Mouse (Mus musculus) neural tube, embryonic 15.5 days (tissue): ENCODE measurements around the gene Pcgf5. TPM values are rescaled to one million over a fixed set of nuclear protein-coding genes. Genes with fewer than 3 reads are reported as not detected.
"Not testable (repeated sequence)": the region's sequence is repeated elsewhere in the genome, so short reads cannot be mapped to it uniquely, and the experiment has no call there.

Experiments used
- ATAC-seq: fragments of 200-750 bp; cut with Nextera tagmentation; 2 replicates; pipeline ENCODE4 v1.8.0; 2017; ENCODE audit warnings: mild to moderate bottlenecking, moderate TSS enrichment, moderate library complexity; ENCODE audit not compliant: low FRiP score
- H3K27ac ChIP-seq: fragments of 300-500 bp; sonication (generic); replicated peaks from 2 replicates; pipeline ENCODE4 v1.5.1; 2015; ENCODE audit warnings: mild to moderate bottlenecking, inconsistent platforms
- H3K27me3 ChIP-seq: fragments of 300-500 bp; sonication (generic); replicated peaks from 2 replicates; pipeline ENCODE4 v1.6.1; 2015; ENCODE audit warnings: inconsistent platforms
- H3K36me3 ChIP-seq: fragments of 300-500 bp; sonication (generic); 2 replicates; pipeline ENCODE4 v1.6.1; 2015; ENCODE audit warnings: inconsistent platforms
- H3K4me1 ChIP-seq: fragments of 300-500 bp; sonication (generic); 2 replicates; pipeline ENCODE4 v1.6.1; 2015; ENCODE audit warnings: inconsistent platforms
- H3K4me2 ChIP-seq: fragments of 300-500 bp; sonication (generic); 2 replicates; pipeline ENCODE4 v1.6.1; 2015; ENCODE audit warnings: inconsistent platforms, mild to moderate bottlenecking, moderate library complexity
- H3K4me3 ChIP-seq: fragments of 300-500 bp; sonication (generic); replicated peaks from 2 replicates; pipeline ENCODE4 v1.5.1; 2015; ENCODE audit warnings: mild to moderate bottlenecking, inconsistent platforms
- H3K9ac ChIP-seq: fragments of 300-500 bp; sonication (generic); replicated peaks from 2 replicates; pipeline ENCODE4 v1.6.1; 2015; ENCODE audit warnings: mild to moderate bottlenecking, inconsistent platforms
- H3K9me3 ChIP-seq: fragments of 300-500 bp; sonication (generic); replicated peaks from 2 replicates; pipeline ENCODE4 v1.6.1; 2016; ENCODE audit warnings: inconsistent platforms
- WGBS: fragments of 180-500 bp; shearing (Covaris S2); methylation state at CpG from one replicate; pipeline ENCODE4 v1.1.7; 2015; ENCODE audit warnings: mixed read lengths; 5-methylcytosine and 5-hydroxymethylcytosine counted together
- polyA plus RNA-seq: library from polyadenylated mRNA; unstranded; fragments of >200 nt; fragmentation: Nextera tagmentation; extraction: Ambion mirVana; gene quantifications from 2 replicates; pipeline ENCODE4 v1.2.1, GENCODE M21; 2015

Pcgf5 gene
- polyA plus RNA-seq, 1 experiment from 2014 or later: 6.0 TPM

GRCm38 (mm10) chr19:36450997-36451608 is 103.0 kb downstream of the Pcgf5 start:
- no peaks in the 10 kb centered on the region for H3K27me3 ChIP-seq
- no peaks in the 10 kb centered on the region for H3K4me1 ChIP-seq
- H3K36me3 ChIP-seq: no peaks in the 10 kb centered on the region
- WGBS: 94% methylated on average over 3 of the region's 3 CpGs
- no peak for ATAC-seq
- H3K27ac ChIP-seq: no peak overlapping the region
- H3K9ac ChIP-seq: no peak overlapping the region
- no peak overlapping the region for H3K4me3 ChIP-seq
- no peak overlapping the region for H3K4me2 ChIP-seq
- H3K9me3 ChIP-seq: no peaks in the 10 kb centered on the region

DNA sequence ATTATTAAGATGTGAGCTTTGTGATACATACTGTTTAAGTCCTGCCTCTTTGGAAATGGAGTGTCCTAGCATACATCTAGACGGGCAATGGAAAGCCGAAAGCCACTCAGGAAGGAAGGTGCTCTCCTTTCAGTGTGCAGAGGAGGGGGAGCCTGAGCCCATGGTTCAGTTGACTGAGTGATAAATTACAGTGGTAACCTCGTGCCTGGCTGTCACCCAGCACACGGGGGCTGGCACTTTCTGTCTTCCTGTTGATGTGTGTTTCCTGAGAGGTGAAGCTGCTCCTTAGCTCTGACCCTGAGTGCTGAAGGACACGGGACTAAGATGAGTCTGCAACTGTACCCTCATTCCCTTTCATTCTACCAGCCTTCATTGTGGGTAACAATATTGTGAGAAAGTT is 103.6 kb downstream of the Pcgf5 start:
- H3K4me3 ChIP-seq: no peak overlapping the region
- no peaks in the 10 kb centered on the region for H3K9me3 ChIP-seq
- H3K4me2 ChIP-seq: no peak overlapping the region
- no peak overlapping the region for H3K27ac ChIP-seq
- H3K4me1 ChIP-seq: no peaks in the 10 kb centered on the region
- no peak overlapping the region for H3K9ac ChIP-seq
- no peaks in the 10 kb centered on the region for H3K36me3 ChIP-seq
- no peaks in the 10 kb centered on the region for H3K27me3 ChIP-seq
- 46% methylated on average over 5 of the region's 5 CpGs for WGBS
- no peak for ATAC-seq

GRCm38 (mm10) chr19:36452210-36452609 is 104.1 kb downstream of the Pcgf5 start:
- not testable (repeated sequence) for H3K4me2 ChIP-seq, H3K27ac ChIP-seq, H3K9me3 ChIP-seq, ATAC-seq, H3K36me3 ChIP-seq, H3K9ac ChIP-seq, H3K4me3 ChIP-seq, H3K4me1 ChIP-seq, H3K27me3 ChIP-seq
- WGBS: 75% methylated on average over 3 of the region's 3 CpGs

GRCm38 (mm10) chr19:36453451-36453850 is 105.3 kb downstream of the Pcgf5 start:
- 94% methylated on average over 4 of the region's 4 CpGs for WGBS

GRCm38 (mm10) chr19:36470106-36470505 is 122.0 kb downstream of the Pcgf5 start:
- Histone ChIP-seq H3K4me3 (no peak overlapping the region), H3K4me2 (no peak overlapping the region), H3K27ac (no peak overlapping the region), H3K9me3 (no peaks in the 10 kb centered on the region), H3K4me1 (no peaks in the 10 kb centered on the region), H3K27me3 (no peaks in the 10 kb centered on the region), H3K36me3 (no peaks in the 10 kb centered on the region), H3K9ac (no peak overlapping the region)
- ATAC-seq: no peak
- WGBS: 11% methylated on average over 6 of the region's 6 CpGs

More at GRCm38 (mm10) chr19:36453451-36453850, 105.3 kb downstream of the Pcgf5 start:
- Histone ChIP-seq H3K9me3 (no peaks in the 10 kb centered on the region), H3K27ac (no peak overlapping the region), H3K36me3 (no peaks in the 10 kb centered on the region), H3K4me3 (no peak overlapping the region), H3K4me1 (no peaks in the 10 kb centered on the region), H3K9ac (no peak overlapping the region), H3K4me2 (no peak overlapping the region), H3K27me3 (no peaks in the 10 kb centered on the region)
- ATAC-seq: no peak

DNA sequence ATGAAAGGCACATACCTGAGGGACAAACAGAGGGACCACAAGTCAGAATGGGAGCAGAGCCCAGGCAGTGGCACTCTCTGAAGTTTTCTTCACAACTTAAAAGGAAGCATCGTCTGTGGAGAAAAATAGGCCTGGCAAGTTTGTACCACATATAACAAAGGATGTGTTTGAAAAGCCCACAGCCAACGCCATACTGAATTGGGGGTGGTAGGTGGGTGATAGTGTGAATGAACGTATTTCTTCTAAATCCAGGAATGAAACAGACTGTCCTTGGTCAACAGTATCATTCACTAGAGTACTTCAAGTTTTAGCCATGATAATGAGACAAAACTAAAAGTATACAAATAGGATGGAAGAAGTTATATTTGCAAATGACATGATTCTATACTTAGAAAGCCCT is 123.2 kb downstream of the Pcgf5 start:
- Histone ChIP-seq H3K36me3 (no peaks in the 10 kb centered on the region), H3K27me3 (no peaks in the 10 kb centered on the region), H3K27ac (no peak overlapping the region), H3K4me2 (no peak overlapping the region), H3K4me3 (no peak overlapping the region), H3K4me1 (no peaks in the 10 kb centered on the region), H3K9me3 (no peaks in the 10 kb centered on the region), H3K9ac (no peak overlapping the region)
- WGBS: 82% methylated on average over 3 of the region's 3 CpGs
- ATAC-seq: no peak

GRCm38 (mm10) chr19:36476596-36476995 is 128.5 kb downstream of the Pcgf5 start:
- Histone ChIP-seq H3K4me3 (no peak overlapping the region), H3K27me3 (no peaks in the 10 kb centered on the region), H3K4me2 (no peak overlapping the region), H3K9ac (no peak overlapping the region), H3K36me3 (no peaks in the 10 kb centered on the region), H3K4me1 (no peaks in the 10 kb centered on the region), H3K27ac (no peak overlapping the region), H3K9me3 (no peaks in the 10 kb centered on the region)
- 92% methylated on average over 4 of the region's 4 CpGs for WGBS
- no peak for ATAC-seq

DNA sequence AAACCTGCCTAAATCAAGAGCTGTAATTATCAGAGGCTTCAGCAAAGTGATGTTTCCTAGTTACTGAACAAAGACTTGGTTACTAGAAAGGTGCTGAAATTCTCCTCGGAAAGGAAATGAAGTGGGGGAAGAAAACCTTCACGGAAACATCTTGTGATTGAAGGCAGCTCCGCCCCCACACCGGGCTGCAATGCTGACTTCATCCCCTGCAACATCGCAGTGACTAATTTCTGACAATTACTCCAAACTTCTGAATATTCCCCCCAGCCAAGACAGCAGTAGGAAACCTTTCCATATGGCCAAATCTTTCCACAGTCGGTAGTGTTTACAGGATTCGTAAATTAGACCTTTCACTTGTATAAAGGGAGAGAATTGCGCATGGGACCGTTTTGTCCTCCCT is 129.0 kb downstream of the Pcgf5 start:
- Histone ChIP-seq H3K4me3 (no peak overlapping the region), H3K27ac (no peak overlapping the region), H3K4me2 (no peak overlapping the region; the same call in 1 of the 2 replicates), H3K27me3 (no peaks in the 10 kb centered on the region), H3K9me3 (no peaks in the 10 kb centered on the region), H3K9ac (no peak overlapping the region), H3K4me1 (no peaks in the 10 kb centered on the region), H3K36me3 (no peaks in the 10 kb centered on the region)
- ATAC-seq: no peak
- WGBS: 52% methylated on average over 9 of the region's 9 CpGs

GRCm38 (mm10) chr19:36477684-36478083 is 129.6 kb downstream of the Pcgf5 start:
- WGBS: 78% methylated on average over 5 of the region's 5 CpGs
- Histone ChIP-seq H3K9me3 (no peaks in the 10 kb centered on the region), H3K27me3 (no peaks in the 10 kb centered on the region), H3K36me3 (no peaks in the 10 kb centered on the region), H3K9ac (no peak overlapping the region), H3K4me2 (no peak overlapping the region; the same call in 1 of the 2 replicates), H3K4me3 (no peak overlapping the region), H3K27ac (no peak overlapping the region), H3K4me1 (no peaks in the 10 kb centered on the region)
- ATAC-seq: no peak

DNA sequence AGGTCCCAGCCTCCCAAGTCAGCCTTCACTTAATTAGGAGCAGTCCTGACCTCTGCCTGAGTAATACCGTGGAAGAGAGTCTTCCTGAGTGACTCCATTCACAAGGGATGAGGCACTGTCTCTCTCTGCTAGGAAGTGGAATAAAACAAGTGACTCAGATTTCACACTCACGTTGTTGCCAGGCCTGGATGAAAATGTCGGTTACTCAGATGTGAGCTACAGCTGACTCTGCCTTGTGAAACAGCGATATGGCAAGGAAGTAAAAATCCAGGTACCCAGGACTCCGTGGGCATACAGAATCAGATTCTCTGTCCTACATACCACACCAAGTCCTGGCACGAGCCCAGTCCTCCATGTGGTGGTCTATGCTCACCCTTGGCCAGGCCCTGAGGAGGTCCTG is 142.8 kb downstream of the Pcgf5 start:
- ATAC-seq: no peak
- 84% methylated on average over 6 of the region's 6 CpGs for WGBS
- H3K9me3 ChIP-seq: no peaks in the 10 kb centered on the region
- H3K4me3 ChIP-seq: no peak overlapping the region
- no peak overlapping the region for H3K9ac ChIP-seq
- no peak overlapping the region for H3K4me2 ChIP-seq
- H3K36me3 ChIP-seq: no peaks in the 10 kb centered on the region
- H3K4me1 ChIP-seq: no peaks in the 10 kb centered on the region
- no peak overlapping the region for H3K27ac ChIP-seq
- no peaks in the 10 kb centered on the region for H3K27me3 ChIP-seq

- no peak overlapping the region for H3K9ac ChIP-seq
- H3K4me3 ChIP-seq: no peak overlapping the region
- no peak overlapping the region for H3K4me2 ChIP-seq
- H3K36me3 ChIP-seq: no peaks in the 10 kb centered on the region
- H3K27ac ChIP-seq: no peak overlapping the region
- H3K27me3 ChIP-seq: no peaks in the 10 kb centered on the region
- 81% methylated on average over 3 of the region's 3 CpGs for WGBS
- H3K9me3 ChIP-seq: no peaks in the 10 kb centered on the region
- no peaks in the 10 kb centered on the region for H3K4me1 ChIP-seq
- ATAC-seq: no peak
Observed at GRCm38 (mm10) chr19:36495555-36495954, 147.4 kb downstream of the Pcgf5 start.

DNA sequence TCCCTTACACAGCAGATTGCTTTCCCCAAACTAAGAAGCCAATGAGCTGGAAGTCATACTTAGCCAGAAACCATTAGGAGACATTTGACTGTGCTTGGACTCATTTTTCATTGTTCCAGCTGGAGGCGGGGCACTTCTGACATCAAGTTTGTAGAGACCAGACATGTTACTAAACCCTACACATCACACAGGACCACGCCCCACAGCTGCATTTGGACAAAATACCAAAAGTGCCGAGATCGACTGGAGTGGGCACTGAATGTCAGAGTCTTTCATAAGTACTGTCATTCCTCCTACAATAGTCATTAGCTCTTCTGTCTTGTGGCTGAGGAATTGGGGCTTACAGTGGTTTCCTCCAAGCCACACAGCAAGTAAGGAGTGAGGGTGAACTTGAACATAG is 148.4 kb downstream of the Pcgf5 start:
- Histone ChIP-seq H3K9ac (no peak overlapping the region), H3K27me3 (no peaks in the 10 kb centered on the region), H3K27ac (no peak overlapping the region), H3K36me3 (no peaks in the 10 kb centered on the region), H3K9me3 (no peaks in the 10 kb centered on the region), H3K4me1 (no peaks in the 10 kb centered on the region), H3K4me3 (no peak overlapping the region), H3K4me2 (no peak overlapping the region)
- ATAC-seq: no peak
- WGBS: 89% methylated on average over 4 of the region's 4 CpGs

- no peak overlapping the region for H3K9ac ChIP-seq
- H3K4me1 ChIP-seq: no peaks in the 10 kb centered on the region
- H3K4me2 ChIP-seq: no peak overlapping the region
- no peak overlapping the region for H3K4me3 ChIP-seq
- WGBS: 53% methylated on average over 4 of the region's 4 CpGs
- no peaks in the 10 kb centered on the region for H3K36me3 ChIP-seq
- H3K27ac ChIP-seq: no peak overlapping the region
- 0 out of 2 replicates have a peak, but pooled peaks cover 3% of the 10 kb centered on the region for H3K9me3 ChIP-seq
- no peaks in the 10 kb centered on the region for H3K27me3 ChIP-seq
- ATAC-seq: no peak
Observed at GRCm38 (mm10) chr19:36497067-36497466, 149.0 kb downstream of the Pcgf5 start.
